16 mouse cellular contexts compared by ENCODE assay signal in genomic region chr13:107799199-107799945, GRCm38 (mm10).
A peak's percentile ranks its signal among the peaks of the same experiment; 100 is the strongest.
DNase-seq lines count a peak whose midpoint lies in the region; ATAC-seq lines count a peak whose summit lies in the region.
"Had no signal": no experiment of that assay in that cellular context is flagged by ENCODE, and none has a peak within 500 bp of the region (broad histone marks: within the 10 kb centered on the region; RNA-seq: fewer than 3 reads in every experiment).

No protein-coding gene starts in this region.

- no peak overlapping the region for H3K4me3 ChIP-seq in forebrain, embryonic 10.5 days
- H3K4me3 ChIP-seq in forebrain, embryonic 15.5 days: no peak overlapping the region
- no peak overlapping the region for H3K4me3 ChIP-seq in midbrain, embryonic 11.5 days (ENCODE audit: low read depth, low read length)
- no peak overlapping the region for H3K4me3 ChIP-seq in midbrain, embryonic 15.5 days
- H3K4me3 ChIP-seq in hindbrain, embryonic 14.5 days (replicated peaks; ENCODE audit: low read length): no peak overlapping the region
- H3K4me3 ChIP-seq: myocyte had no signal

- 10% methylated on average over 13 of the region's 13 CpGs for WGBS in forebrain, embryonic 10.5 days
- WGBS in forebrain, embryonic 15.5 days: 29% methylated on average over 13 of the region's 13 CpGs
- 6% methylated on average over 13 of the region's 13 CpGs for WGBS in midbrain, embryonic 11.5 days
- WGBS in midbrain, embryonic 15.5 days: 17% methylated on average over 13 of the region's 13 CpGs
- 22% methylated on average over 13 of the region's 13 CpGs for WGBS in hindbrain, embryonic 14.5 days

- no peak for DNase-seq in forebrain, embryonic 10.5 days (ENCODE audit: extremely low spot score, low spot score)
- peak; percentile 89 for DNase-seq in midbrain, embryonic 11.5 days (ENCODE audit: low spot score, missing footprints)
- no peak for DNase-seq in hindbrain, embryonic 14.5 days (ENCODE audit: low spot score)
- no peak for DNase-seq in right cerebral cortex, postnatal 10 days (ENCODE audit: low spot score in 2 of 2)
- DNase-seq in layer of hippocampus, postnatal 25 days (ENCODE audit: extremely low spot score in 1 of 2, low spot score in 1 of 2): no peak
- DNase-seq: adrenal gland, postnatal 36 days; cerebellum, postnatal 14 days; heart, postnatal 10 days; right cerebral cortex, postnatal 25 days; thymus, postnatal 36 days had no signal

- H3K4me1 ChIP-seq in forebrain, embryonic 10.5 days: peaks cover 79% of the 10 kb centered on the region
- peaks cover 34% of the 10 kb centered on the region for H3K4me1 ChIP-seq in forebrain, embryonic 15.5 days
- H3K4me1 ChIP-seq in midbrain, embryonic 11.5 days (ENCODE audit: control insufficient read depth, insufficient read depth, low read length): peaks cover 13% of the 10 kb centered on the region
- peaks cover 43% of the 10 kb centered on the region for H3K4me1 ChIP-seq in midbrain, embryonic 15.5 days
- peaks cover 48% of the 10 kb centered on the region for H3K4me1 ChIP-seq in hindbrain, embryonic 14.5 days (replicated peaks; ENCODE audit: control insufficient read depth, insufficient read depth, low read length)

- no peak overlapping the region for H3K9ac ChIP-seq in forebrain, embryonic 15.5 days (replicated peaks)
- no peak overlapping the region for H3K9ac ChIP-seq in midbrain, embryonic 11.5 days (ENCODE audit: low read length)
- no peak overlapping the region for H3K9ac ChIP-seq in midbrain, embryonic 15.5 days
- no peak overlapping the region for H3K9ac ChIP-seq in hindbrain, embryonic 14.5 days

- no peak for ATAC-seq in forebrain, embryonic 15.5 days (replicated peaks)
- peak; percentile 36; the same call in 1 of the 2 replicates for ATAC-seq in midbrain, embryonic 11.5 days (ENCODE audit: low FRiP score)
- ATAC-seq in midbrain, embryonic 15.5 days (replicated peaks): no peak
- ATAC-seq in hindbrain, embryonic 14.5 days (ENCODE audit: low FRiP score): no peak
- no peak for ATAC-seq in CD4-positive, CD25-positive, alpha-beta regulatory T cell, adult 4 months
- ATAC-seq: intestine, postnatal 0 days; lung, postnatal 0 days had no signal

- no peaks in the 10 kb centered on the region; the same call in 1 of the 2 replicates for H3K9me3 ChIP-seq in forebrain, embryonic 10.5 days
- no peaks in the 10 kb centered on the region for H3K9me3 ChIP-seq in forebrain, embryonic 15.5 days
- H3K9me3 ChIP-seq in midbrain, embryonic 11.5 days (ENCODE audit: control insufficient read depth, low read length): no peaks in the 10 kb centered on the region
- H3K9me3 ChIP-seq in midbrain, embryonic 15.5 days: no peaks in the 10 kb centered on the region
- no peaks in the 10 kb centered on the region for H3K9me3 ChIP-seq in hindbrain, embryonic 14.5 days (ENCODE audit: control insufficient read depth, low read length)

- peak overlapping the region; percentile 60 for H3K27ac ChIP-seq in forebrain, embryonic 10.5 days
- H3K27ac ChIP-seq in forebrain, embryonic 15.5 days (replicated peaks): no peak overlapping the region
- H3K27ac ChIP-seq in midbrain, embryonic 11.5 days (ENCODE audit: low read depth, low read length): no peak overlapping the region
- no peak overlapping the region for H3K27ac ChIP-seq in midbrain, embryonic 15.5 days
- H3K27ac ChIP-seq in hindbrain, embryonic 14.5 days: no peak overlapping the region

- peaks cover 5% of the 10 kb centered on the region; the same call in 1 of the 2 replicates for H3K27me3 ChIP-seq in forebrain, embryonic 10.5 days (ENCODE audit: poor library complexity, severe bottlenecking)
- no peaks in the 10 kb centered on the region for H3K27me3 ChIP-seq in forebrain, embryonic 15.5 days
- H3K27me3 ChIP-seq in midbrain, embryonic 11.5 days (ENCODE audit: control insufficient read depth, insufficient read depth, low read length): no peaks in the 10 kb centered on the region
- H3K27me3 ChIP-seq in midbrain, embryonic 15.5 days (replicated peaks): no peaks in the 10 kb centered on the region
- no peaks in the 10 kb centered on the region for H3K27me3 ChIP-seq in hindbrain, embryonic 14.5 days (ENCODE audit: control insufficient read depth, insufficient read depth, low read length)

- H3K4me2 ChIP-seq in forebrain, embryonic 15.5 days (replicated peaks): no peak overlapping the region
- H3K4me2 ChIP-seq in midbrain, embryonic 11.5 days: peak overlapping the region; percentile 3; the same call in 1 of the 2 replicates
- H3K4me2 ChIP-seq in midbrain, embryonic 15.5 days: no peak overlapping the region
- 0 out of 2 replicates have a peak overlapping the region, but pooled peaks have one; percentile 2 for H3K4me2 ChIP-seq in hindbrain, embryonic 14.5 days (replicated peaks)

- peaks cover 3% of the 10 kb centered on the region for H3K36me3 ChIP-seq in forebrain, embryonic 10.5 days (replicated peaks)
- no peaks in the 10 kb centered on the region for H3K36me3 ChIP-seq in forebrain, embryonic 15.5 days
- no peaks in the 10 kb centered on the region for H3K36me3 ChIP-seq in midbrain, embryonic 11.5 days (ENCODE audit: control insufficient read depth, insufficient read depth, low read length)
- H3K36me3 ChIP-seq in midbrain, embryonic 15.5 days (replicated peaks): no peaks in the 10 kb centered on the region
- no peaks in the 10 kb centered on the region for H3K36me3 ChIP-seq in hindbrain, embryonic 14.5 days (replicated peaks; ENCODE audit: control insufficient read depth, insufficient read depth)

Comparison
In these comparisons a context has a peak if more than half of its experiments do, and no peak if none do; other contexts are left out.
1. H3K4me2 ChIP-seq: peak in midbrain, embryonic 11.5 days (single experiment) and hindbrain, embryonic 14.5 days (single experiment); none in forebrain, embryonic 15.5 days (single experiment) and midbrain, embryonic 15.5 days (single experiment).